Mouse (Mus musculus) ES-E14 (cell line): ENCODE results near the gene L3mbtl1.

Source experiments
- MAFK ChIP-seq: IDR thresholded peaks from 2 replicates; pipeline ENCODE4 v1.6.1; 2014; ENCODE audit warnings: mild to moderate bottlenecking, low read depth, low read length, inconsistent platforms; ENCODE audit not compliant: insufficient read depth
- ZC3H11A ChIP-seq: IDR thresholded peaks from 2 replicates; pipeline ENCODE4 v1.6.1; 2012; ENCODE audit warnings: low read depth, mild to moderate bottlenecking, inconsistent platforms, low read length, borderline replicate concordance

- TF ChIP-seq ZC3H11A: no peak
- TF ChIP-seq MAFK: no peak
These were observed 32.0 kb downstream of the L3mbtl1 start for GRCm38 (mm10) chr2:162975157-162975775.
